ENCODE assay signal across 11 mouse cellular contexts in the genomic region with DNA sequence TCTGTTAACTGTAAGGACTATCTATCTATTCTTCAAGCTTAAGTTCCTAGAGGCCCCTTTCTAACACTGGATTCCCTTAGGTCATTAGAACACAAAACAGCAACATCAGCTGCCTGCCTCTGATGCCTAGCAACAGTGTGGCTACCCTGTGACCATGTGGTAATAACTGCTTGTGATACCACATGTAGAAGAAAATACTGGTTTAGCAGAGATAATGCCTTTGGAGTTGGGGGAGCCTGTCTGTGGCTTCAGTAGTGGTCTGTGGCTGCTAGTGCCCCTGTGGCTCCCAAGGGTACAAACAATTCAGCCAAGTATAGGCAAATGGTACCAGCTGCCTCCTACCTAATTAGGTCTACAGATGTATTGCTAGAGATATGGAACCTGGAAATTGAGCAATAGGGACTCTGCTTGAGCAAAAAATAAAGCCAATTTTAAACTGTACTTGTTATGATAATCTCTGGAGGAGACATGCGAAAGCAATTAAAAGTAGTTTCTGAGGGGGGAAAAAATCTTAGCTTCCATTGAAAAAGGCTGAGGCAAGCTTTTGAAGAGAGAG.
DNase-seq lines count a peak whose midpoint lies in the region; ATAC-seq lines count a peak whose summit lies in the region.
"Had no signal": no experiment of that assay in that cellular context is flagged by ENCODE, and none has a peak within 500 bp of the region (broad histone marks: within the 10 kb centered on the region; RNA-seq: fewer than 3 reads in every experiment).

No protein-coding gene starts in this region.

- DNase-seq in hindbrain, embryonic 10.5 days (ENCODE audit: low spot score) = peak; percentile 38
- DNase-seq in hindbrain, embryonic 14.5 days (ENCODE audit: low spot score) = no peak
- DNase-seq in embryonic facial prominence, embryonic 10.5 days (ENCODE audit: low spot score) = peak; percentile 33
- DNase-seq in thymus, postnatal 25 days = no peak
- no peak for DNase-seq in right cerebral cortex, postnatal 14 days
- DNase-seq: lung, postnatal 14 days; spleen, adult 18-20 months; thymus, postnatal 4 days had no signal

- H3K4me3 ChIP-seq in hindbrain, embryonic 10.5 days = no peak overlapping the region; the same call in 1 of the 2 replicates
- H3K4me3 ChIP-seq in hindbrain, embryonic 14.5 days (replicated peaks; ENCODE audit: low read length) = no peak overlapping the region
- H3K4me3 ChIP-seq in embryonic facial prominence, embryonic 10.5 days = peak overlapping the region; percentile 83
- H3K4me3 ChIP-seq in embryonic facial prominence, embryonic 15.5 days (replicated peaks) = no peak overlapping the region

- H3K4me2 ChIP-seq in hindbrain, embryonic 14.5 days (replicated peaks) = no peak overlapping the region; the same call in 1 of the 2 replicates
- peak overlapping the region; percentile 96; the same call in 1 of the 2 replicates for H3K4me2 ChIP-seq in embryonic facial prominence, embryonic 15.5 days (replicated peaks)

- H3K9ac ChIP-seq in hindbrain, embryonic 14.5 days = no peak overlapping the region
- H3K9ac ChIP-seq in embryonic facial prominence, embryonic 15.5 days = no peak overlapping the region

- H3K27ac ChIP-seq in hindbrain, embryonic 10.5 days = peak overlapping the region; percentile 64; the same call in 1 of the 2 replicates
- no peak overlapping the region for H3K27ac ChIP-seq in hindbrain, embryonic 14.5 days
- peak overlapping the region; percentile 36 for H3K27ac ChIP-seq in embryonic facial prominence, embryonic 10.5 days (replicated peaks)
- peak overlapping the region; percentile 72; the same call in 1 of the 2 replicates for H3K27ac ChIP-seq in embryonic facial prominence, embryonic 15.5 days (replicated peaks)
- H3K27ac ChIP-seq: layer of hippocampus, adult 2 months had no signal

- no peaks in the 10 kb centered on the region for H3K27me3 ChIP-seq in hindbrain, embryonic 10.5 days (ENCODE audit: insufficient read depth, poor library complexity, severe bottlenecking)
- no peaks in the 10 kb centered on the region for H3K27me3 ChIP-seq in hindbrain, embryonic 14.5 days (ENCODE audit: control insufficient read depth, insufficient read depth, low read length)
- no peaks in the 10 kb centered on the region for H3K27me3 ChIP-seq in embryonic facial prominence, embryonic 10.5 days (replicated peaks; ENCODE audit: low read depth, poor library complexity, severe bottlenecking)
- H3K27me3 ChIP-seq in embryonic facial prominence, embryonic 15.5 days = no peaks in the 10 kb centered on the region

- peaks cover 72% of the 10 kb centered on the region for H3K4me1 ChIP-seq in hindbrain, embryonic 10.5 days (replicated peaks)
- H3K4me1 ChIP-seq in hindbrain, embryonic 14.5 days (replicated peaks; ENCODE audit: control insufficient read depth, insufficient read depth, low read length) = peaks cover 13% of the 10 kb centered on the region; the same call in 1 of the 2 replicates
- H3K4me1 ChIP-seq in embryonic facial prominence, embryonic 10.5 days = peaks cover 65% of the 10 kb centered on the region
- H3K4me1 ChIP-seq in embryonic facial prominence, embryonic 15.5 days = peaks cover 15% of the 10 kb centered on the region; the same call in 1 of the 2 replicates

- H3K9me3 ChIP-seq in hindbrain, embryonic 10.5 days = no peaks in the 10 kb centered on the region
- H3K9me3 ChIP-seq in hindbrain, embryonic 14.5 days (ENCODE audit: control insufficient read depth, low read length) = no peaks in the 10 kb centered on the region
- H3K9me3 ChIP-seq in embryonic facial prominence, embryonic 10.5 days = no peaks in the 10 kb centered on the region
- H3K9me3 ChIP-seq in embryonic facial prominence, embryonic 15.5 days (replicated peaks) = no peaks in the 10 kb centered on the region

- no peaks in the 10 kb centered on the region for H3K36me3 ChIP-seq in hindbrain, embryonic 10.5 days
- no peaks in the 10 kb centered on the region for H3K36me3 ChIP-seq in hindbrain, embryonic 14.5 days (replicated peaks; ENCODE audit: control insufficient read depth, insufficient read depth)
- H3K36me3 ChIP-seq in embryonic facial prominence, embryonic 10.5 days (replicated peaks) = no peaks in the 10 kb centered on the region
- H3K36me3 ChIP-seq in embryonic facial prominence, embryonic 15.5 days = no peaks in the 10 kb centered on the region

- 75% methylated on average over 1 of the region's 1 CpGs for WGBS in hindbrain, embryonic 10.5 days
- WGBS in hindbrain, embryonic 14.5 days = 46% methylated on average over 1 of the region's 1 CpGs
- 47% methylated on average over 1 of the region's 1 CpGs for WGBS in embryonic facial prominence, embryonic 10.5 days
- WGBS in embryonic facial prominence, embryonic 15.5 days = 27% methylated on average over 1 of the region's 1 CpGs

- no peak for ATAC-seq in hindbrain, embryonic 14.5 days (ENCODE audit: low FRiP score)
- ATAC-seq in embryonic facial prominence, embryonic 15.5 days (ENCODE audit: insufficient number of reproducible peaks, low FRiP score, low TSS enrichment, low read depth) = no peak; the same call in 1 of the 2 replicates
- ATAC-seq in megakaryocyte progenitor cell, adult 5-6 weeks (replicated peaks; ENCODE audit: poor library complexity) = peak; percentile 73

Comparison
In these comparisons a context has a peak if more than half of its experiments do, and no peak if none do; other contexts are left out.
1. DNase-seq: peak in hindbrain, embryonic 10.5 days (single experiment) and embryonic facial prominence, embryonic 10.5 days (single experiment); none in hindbrain, embryonic 14.5 days (single experiment), thymus, postnatal 25 days (single experiment) and right cerebral cortex, postnatal 14 days (single experiment).